Comparison of ENCODE assay signal across 25 mouse cellular contexts in the genomic region with DNA sequence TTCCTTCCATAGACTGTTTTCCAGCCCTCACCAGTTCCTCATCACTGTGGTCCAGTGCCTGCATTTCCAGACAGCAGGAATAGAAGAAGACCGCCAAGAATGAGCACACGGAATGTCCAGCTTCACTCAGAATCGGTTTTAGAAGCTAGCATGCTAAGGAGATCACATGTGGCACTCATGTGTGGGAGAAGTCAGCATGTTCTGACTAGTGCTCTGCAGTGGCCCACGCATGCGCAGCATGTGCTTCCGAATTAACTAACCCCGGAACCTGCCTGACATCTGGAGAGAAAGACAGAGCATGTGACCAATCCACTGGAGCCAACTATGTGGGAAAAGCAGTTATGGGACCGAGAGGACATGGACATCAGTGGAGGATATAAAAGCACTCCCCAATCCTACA. TPM values are rescaled to one million over a fixed set of nuclear protein-coding genes. Genes with fewer than 3 reads are reported as not detected.
"Had no signal": no experiment of that assay in that cellular context is flagged by ENCODE, and none has a peak within 500 bp of the region (broad histone marks: within the 10 kb centered on the region; RNA-seq: fewer than 3 reads in every experiment).

No protein-coding gene starts in this region.

- H3K9me3 ChIP-seq: midbrain, embryonic 12.5 days; neural tube, embryonic 13.5 days; neural tube, embryonic 15.5 days; stomach, embryonic 15.5 days had no signal

- H3K27ac ChIP-seq: midbrain, embryonic 10.5 days; midbrain, embryonic 12.5 days; neural tube, embryonic 13.5 days; neural tube, embryonic 15.5 days; stomach, embryonic 15.5 days; stomach, postnatal 0 days had no signal

- H3K9ac ChIP-seq: lung, embryonic 14.5 days; midbrain, embryonic 12.5 days; neural tube, embryonic 13.5 days; neural tube, embryonic 15.5 days; stomach, embryonic 15.5 days had no signal

- H3K36me3 ChIP-seq: midbrain, embryonic 10.5 days; midbrain, embryonic 12.5 days; neural tube, embryonic 13.5 days; neural tube, embryonic 15.5 days; stomach, embryonic 15.5 days had no signal

- H3K4me1 ChIP-seq: midbrain, embryonic 10.5 days; midbrain, embryonic 12.5 days; neural tube, embryonic 13.5 days; neural tube, embryonic 15.5 days; stomach, embryonic 15.5 days had no signal

- H3K27me3 ChIP-seq: midbrain, embryonic 12.5 days; neural tube, embryonic 13.5 days; neural tube, embryonic 15.5 days; stomach, embryonic 15.5 days had no signal

- H3K4me2 ChIP-seq: lung, embryonic 14.5 days; midbrain, embryonic 12.5 days; neural tube, embryonic 13.5 days; neural tube, embryonic 15.5 days; stomach, embryonic 15.5 days had no signal

- ATAC-seq: midbrain, embryonic 16.5 days had no signal

- DNase-seq: lung, adult 18-20 months; lung, embryonic 14.5 days; lung, postnatal 10 days; lung, postnatal 4 days; midbrain, embryonic 14.5 days; retina, postnatal 1 day; right cerebral cortex, adult 18-20 months; right cerebral cortex, postnatal 25 days; right cerebral cortex, postnatal 4 days; thymus, adult 2 months; thymus, postnatal 25 days; thymus, postnatal 4 days had no signal

- H3K4me3 ChIP-seq: midbrain, embryonic 10.5 days; midbrain, embryonic 12.5 days; myocyte; neural tube, embryonic 13.5 days; neural tube, embryonic 15.5 days; stomach, embryonic 15.5 days had no signal

RNA-seq across cellular contexts. Expression of a gene that starts 17.5 kb away (rescaled TPM):
- polyA plus RNA-seq: lung, embryonic 14.5 days; lung, embryonic 16.5 days; midbrain, embryonic 10.5 days; midbrain, embryonic 12.5 days; midbrain, embryonic 14.5 days; midbrain, embryonic 16.5 days; myocyte; neural tube, embryonic 11.5 days; neural tube, embryonic 13.5 days; neural tube, embryonic 15.5 days; spleen, adult 2 months; stomach, embryonic 15.5 days; stomach, postnatal 0 days; testis, adult 2 months; thymus, adult 2 months; urinary bladder, adult 2 months had no signal
